Mouse (Mus musculus) lung, postnatal 4 days (tissue): ENCODE measurements around the gene Rab25.

Experiments used
- DNase-seq, 2 experiments: peaks; one replicate each; pipeline ENCODE4 v3.0.0; 2021

The Rab25 gene

DNA sequence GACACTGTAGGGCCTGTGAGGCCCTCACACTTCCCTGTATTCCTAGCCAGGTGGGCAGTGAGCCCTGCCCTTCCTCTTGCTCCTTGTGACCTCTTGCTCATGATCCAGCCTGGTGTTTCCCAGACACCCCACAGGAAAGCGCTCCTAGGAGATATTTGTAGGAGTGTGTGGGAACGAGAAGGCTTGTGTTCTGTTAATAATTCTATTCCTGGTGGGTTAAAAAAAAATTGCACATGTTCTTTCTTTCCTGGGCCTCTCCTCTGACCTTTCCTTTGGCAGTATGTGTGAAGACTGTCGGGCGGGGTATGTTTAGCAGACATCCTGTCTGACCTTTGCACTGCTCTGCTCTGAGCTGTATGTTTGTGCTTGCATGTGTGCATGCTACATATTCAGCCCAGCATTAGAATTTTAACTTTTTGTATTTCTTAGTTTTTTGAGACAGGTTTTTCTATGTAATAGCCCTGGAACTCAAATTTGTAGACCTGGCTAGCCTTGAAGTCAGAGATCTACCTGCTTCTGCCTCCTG lies 18.5 kb upstream of the Rab25 start:
- DNase-seq, result peak in 1 of 2 experiments; percentile 11

DNA sequence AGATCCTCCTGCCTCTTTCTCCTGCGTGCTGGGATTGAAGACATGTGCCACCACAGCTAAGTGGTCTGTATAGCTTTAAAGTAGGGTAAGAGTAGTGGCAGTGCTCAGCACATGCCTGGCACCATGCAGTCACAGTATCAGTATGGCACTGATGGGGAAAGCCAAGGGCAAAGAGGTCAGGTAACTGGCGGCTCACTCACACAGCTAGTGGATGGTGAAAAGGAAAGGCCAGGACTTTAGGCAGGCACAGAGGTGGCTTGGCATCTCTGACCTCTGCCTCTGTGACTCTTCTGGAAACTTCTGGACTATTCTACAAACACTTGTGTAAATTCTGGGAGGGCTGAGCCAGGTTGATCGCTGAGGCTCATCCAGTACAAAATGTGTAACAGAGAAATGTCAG lies 18.0 kb upstream of the Rab25 start:
- no peak for DNase-seq

DNA sequence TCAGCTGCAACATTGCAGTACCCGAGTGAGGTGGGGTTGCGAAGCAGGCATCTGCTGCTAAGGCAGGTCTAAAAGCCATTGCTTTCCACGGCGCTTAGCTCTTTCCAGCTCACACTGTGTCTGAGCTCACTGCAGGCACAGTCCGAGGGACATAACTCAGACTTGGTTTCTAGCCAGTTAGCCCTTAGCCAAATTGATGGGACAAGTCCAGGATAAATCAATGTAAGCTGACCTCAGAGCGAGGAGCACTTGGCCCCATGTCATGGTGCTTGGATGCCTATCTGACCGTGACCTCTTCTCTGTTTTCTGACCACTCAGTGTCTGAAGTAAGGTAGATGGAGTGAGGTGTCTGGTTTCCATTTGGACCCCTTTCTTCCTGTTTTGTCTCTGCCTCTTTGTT lies 15.9 kb upstream of the Rab25 start:
- DNase-seq, result no peak

DNA sequence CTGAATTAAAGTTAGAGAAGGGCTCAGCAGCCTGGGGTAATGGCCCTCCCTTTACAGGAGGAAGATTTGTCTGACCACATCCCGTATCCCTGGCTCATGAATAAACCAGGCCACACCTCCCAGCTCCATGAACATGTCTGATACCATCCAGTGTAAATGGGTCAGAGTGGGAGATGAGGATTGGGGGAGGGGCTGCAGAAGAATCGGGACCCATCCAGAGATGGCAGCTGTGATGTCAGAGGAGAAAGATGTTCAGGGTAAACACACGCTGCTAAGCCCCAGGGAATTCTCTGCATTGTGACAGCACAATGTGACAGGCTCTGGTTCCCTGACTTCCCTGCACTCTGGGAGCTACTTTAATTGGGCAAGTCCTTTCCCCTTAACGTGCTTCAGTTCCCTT lies 15.3 kb upstream of the Rab25 start:
- DNase-seq, result peak in 1 of 2 experiments; percentile 37

DNA sequence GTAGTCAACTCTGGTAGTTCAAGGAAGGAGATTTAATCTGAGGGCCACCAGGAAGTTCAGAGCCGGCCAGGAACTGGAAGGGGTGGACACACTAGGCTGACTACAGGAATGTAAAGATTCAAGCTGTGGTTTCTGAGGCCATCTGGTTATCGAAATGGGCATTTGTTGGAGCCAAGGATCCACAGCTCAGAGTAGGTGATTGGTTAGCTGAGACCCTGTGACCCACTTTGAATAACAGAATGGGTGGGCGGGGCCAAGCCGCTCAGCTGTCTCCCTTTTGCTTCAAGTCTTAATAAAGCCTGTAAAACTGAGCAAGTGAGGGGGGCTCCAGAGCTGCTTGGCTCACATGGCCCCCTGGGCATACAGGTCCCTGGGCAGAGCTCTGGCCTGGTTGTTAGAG lies 13.9 kb upstream of the Rab25 start:
- DNase-seq, result no peak

DNA sequence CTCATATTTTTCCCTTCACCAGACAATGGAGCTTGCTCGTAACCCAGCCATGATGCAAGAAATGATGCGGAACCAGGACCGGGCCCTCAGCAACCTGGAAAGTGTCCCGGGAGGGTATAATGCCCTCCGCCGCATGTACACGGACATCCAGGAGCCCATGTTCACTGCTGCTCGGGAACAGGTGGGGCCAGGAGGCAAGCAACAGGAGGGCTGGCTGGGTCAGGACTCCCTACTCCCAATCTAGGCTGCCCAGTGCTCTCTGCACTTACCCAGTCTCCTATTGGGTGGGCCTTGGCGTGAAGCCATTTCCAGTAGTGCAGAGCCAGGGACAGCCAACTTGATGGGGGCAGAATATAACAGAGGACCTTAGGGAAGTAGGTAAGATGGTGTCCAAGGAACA lies 11.5 kb upstream of the Rab25 start:
- DNase-seq, result peak in 1 of 2 experiments; percentile 19

DNA sequence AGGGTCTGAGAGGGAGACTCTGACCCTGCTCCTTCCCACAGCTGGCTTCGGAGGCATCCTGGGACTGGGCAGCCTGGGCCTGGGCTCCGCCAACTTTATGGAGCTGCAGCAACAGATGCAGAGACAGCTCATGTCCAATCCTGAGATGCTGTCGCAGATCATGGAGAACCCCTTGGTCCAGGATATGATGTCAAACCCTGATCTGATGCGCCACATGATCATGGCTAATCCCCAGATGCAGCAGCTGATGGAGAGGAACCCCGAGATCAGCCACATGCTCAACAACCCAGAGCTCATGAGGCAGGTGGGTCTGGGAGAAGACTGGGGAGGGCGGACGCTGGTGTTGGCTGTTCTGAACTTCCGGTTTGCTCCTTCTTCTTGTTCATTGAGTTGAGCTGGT lies 8.5 kb upstream of the Rab25 start:
- DNase-seq, result no peak

DNA sequence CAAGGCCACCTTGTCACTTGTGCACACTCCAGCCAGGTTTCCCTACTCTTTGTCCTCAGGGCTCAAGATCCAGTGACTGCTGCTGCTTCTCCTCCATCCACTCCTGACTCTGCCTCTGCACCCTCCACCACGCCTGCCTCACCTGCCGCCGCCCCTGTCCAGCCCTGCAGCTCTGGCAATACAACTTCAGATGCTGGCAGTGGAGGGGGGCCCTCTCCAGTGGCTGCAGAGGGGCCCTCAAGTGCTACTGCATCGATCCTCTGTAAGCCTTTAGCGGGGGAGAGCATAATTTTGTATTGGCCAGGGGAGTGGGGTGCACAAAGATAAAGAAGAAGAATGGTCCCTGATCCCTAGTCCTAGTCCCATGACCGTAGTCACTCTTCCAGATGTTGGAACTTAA lies 7.6 kb upstream of the Rab25 start:
- DNase-seq, result no peak

DNA sequence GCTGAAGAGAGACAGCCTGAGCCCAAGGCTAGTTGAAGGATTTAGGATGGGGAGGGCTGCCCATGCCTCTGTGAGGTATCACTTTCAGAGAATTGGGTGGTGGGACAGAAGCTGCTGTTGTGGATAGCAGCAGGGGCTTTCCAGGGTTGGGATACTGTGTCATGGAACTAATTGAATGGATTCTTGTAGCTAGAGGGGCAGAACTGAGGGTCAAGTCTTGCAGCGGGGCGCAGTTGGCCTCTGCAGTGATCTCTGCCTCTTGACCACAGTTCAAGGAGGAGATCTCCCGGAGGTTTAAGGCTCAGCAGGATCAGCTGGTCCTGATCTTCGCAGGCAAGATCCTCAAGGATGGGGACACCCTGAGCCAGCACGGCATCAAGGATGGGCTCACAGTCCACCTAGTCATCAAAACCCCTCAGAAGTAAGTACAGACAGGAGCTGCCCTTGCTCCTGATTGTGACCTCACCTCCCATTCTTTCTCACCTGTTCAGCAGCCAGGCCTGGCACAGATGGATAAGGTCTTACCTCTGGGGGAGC lies 7.0 kb upstream of the Rab25 start:
- no peak for DNase-seq

DNA sequence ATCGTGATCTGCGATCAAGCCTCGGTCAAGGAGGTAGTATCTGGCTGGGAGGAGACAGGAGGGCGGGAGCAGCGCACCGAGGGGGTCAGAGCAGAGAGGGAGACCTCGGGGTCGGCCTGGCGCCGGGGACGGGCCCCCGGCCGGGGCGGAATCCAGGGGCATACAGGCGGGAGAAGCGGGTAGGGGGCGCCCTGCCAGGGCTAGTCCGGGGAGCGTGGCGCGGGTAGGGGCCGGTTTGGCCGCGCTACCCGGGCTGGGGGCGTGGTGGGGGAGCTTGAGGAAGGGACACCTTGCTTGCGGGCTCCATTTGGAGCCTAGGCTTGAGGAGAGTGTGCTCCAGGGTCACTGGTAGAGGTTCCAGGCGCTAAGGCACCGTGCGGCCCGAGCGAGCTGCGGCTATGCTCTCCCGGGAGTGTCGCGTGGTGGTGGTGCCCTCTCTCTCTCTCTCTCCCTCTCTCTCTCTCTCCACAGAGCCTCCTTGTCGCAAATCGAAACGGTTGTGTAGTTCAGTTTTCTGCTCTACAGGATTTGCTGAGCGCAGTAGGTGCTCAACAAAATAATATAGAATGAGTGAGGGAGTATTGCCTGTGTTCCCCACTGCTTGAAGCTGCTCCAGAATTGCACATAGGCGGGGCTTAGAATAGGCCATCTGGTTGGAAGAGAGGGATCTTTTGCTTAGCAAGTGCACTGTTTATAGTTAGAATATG lies 5.9 kb upstream of the Rab25 start:
- no peak for DNase-seq

DNA sequence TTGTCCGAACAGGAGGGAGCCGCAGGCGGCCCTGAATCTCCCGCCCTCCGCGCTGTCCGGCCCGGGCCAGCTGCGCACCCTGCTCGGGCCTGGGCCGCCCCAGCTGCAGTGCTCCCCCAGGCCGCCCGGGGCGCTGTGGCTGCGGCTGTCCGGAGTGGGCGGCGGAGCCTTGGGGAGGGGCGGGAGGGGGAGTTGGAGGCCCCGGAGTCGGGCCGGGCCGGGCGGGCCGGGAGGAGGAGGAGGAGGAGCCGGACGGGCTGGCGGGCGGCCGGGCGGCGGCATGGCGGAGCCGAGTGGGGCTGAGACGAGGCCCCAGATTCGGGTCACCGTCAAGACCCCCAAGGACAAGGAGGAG lies 5.4 kb upstream of the Rab25 start, which contains the start of gene Ubqln4:
Gene Ubqln4 (plus strand): TSS at position 234 of the 355 bp plus-strand sequence.
- peak; percentile 95 to 96 for DNase-seq

DNA sequence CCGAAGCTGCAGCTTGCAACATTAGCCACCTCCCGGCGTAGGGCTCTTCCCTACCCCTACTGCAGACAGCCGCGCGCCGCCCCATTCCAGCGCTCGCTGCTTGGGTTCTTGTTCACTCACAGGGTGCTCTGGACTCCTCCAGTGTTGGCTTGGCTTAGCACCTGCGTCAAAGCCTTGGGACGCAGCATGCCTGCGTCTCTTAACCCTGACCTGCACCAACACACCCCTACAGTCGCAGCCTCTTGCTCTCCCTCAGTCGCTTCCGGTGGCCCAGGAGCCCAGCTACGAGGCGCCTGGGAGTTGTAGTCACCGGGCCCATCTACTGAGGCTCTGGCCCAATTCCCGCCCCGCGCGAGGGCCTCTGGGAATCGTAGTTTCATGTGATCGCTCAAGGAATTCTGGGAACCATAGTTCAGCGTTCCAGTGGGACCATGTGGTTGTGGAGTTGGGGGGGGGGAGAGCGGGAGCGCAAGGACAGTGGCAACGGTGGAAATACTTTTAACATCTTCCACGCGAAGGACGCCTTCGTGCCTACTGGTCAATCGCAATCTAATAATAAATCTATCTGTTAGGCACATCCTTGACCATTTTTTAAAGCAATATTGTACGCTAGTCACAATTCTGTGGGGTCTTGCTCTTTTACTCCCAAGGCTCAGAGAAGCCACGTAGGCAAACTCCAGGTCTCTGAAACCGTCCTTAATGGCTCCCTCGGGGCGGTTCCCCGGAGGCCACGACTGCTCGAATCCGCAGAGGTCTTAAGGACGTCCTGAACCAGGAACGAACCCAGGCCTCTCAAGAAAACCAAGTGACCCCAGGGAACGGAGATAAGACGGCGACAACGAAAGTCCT lies 4.8 kb upstream of the Rab25 start, which contains the start of gene Lamtor2:
Gene Lamtor2 (minus strand): TSS at position 399 of the 849 bp plus-strand sequence.
- peak; percentile 98 to 99 for DNase-seq

DNA sequence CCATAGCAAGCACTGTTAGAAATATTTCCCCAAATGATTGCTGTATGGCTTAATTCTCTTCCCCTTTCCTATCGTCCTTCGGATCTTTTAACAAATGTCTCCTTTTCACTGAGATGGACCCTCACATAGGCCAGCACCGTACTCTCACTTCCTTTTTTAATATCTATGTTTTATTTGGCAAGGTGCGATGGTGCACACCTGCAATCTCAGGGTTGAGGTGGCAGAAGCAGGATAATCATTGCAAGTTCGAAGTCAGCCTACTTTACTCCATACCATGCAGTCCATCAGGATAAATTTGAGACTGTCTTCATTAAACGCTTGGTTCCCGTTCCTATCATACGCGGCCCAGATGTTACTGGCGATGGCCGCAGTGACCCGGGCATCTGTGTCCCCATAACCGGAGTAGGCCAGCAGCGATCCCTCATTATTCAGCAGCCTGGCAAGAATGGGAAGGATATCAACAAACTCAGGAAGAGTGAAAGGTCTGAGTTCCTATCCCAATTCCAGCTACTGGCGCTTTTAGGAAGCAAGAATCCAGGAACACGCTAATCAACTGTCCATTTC lies 4.1 kb upstream of the Rab25 start:
- no peak for DNase-seq

DNA sequence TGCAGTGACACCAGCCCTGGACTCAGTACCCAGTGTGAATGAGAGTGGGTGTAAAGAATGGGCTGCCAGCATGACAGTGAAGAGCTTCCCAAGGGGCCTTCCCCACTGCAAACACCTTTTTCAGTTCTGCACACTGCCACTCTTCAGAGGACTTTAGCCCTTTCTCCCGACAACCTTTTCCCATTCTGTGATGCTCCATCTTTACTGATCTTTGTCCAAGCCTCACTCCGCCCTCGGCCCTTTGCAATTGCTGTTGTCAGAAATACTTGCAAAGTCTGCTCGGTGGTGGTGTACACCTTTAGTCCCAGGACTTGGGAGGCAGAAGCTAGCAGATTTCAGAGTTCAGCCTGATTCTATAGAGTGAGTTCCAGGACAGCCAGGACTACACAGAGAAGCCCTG lies 3.5 kb upstream of the Rab25 start:
- DNase-seq, result no peak

DNA sequence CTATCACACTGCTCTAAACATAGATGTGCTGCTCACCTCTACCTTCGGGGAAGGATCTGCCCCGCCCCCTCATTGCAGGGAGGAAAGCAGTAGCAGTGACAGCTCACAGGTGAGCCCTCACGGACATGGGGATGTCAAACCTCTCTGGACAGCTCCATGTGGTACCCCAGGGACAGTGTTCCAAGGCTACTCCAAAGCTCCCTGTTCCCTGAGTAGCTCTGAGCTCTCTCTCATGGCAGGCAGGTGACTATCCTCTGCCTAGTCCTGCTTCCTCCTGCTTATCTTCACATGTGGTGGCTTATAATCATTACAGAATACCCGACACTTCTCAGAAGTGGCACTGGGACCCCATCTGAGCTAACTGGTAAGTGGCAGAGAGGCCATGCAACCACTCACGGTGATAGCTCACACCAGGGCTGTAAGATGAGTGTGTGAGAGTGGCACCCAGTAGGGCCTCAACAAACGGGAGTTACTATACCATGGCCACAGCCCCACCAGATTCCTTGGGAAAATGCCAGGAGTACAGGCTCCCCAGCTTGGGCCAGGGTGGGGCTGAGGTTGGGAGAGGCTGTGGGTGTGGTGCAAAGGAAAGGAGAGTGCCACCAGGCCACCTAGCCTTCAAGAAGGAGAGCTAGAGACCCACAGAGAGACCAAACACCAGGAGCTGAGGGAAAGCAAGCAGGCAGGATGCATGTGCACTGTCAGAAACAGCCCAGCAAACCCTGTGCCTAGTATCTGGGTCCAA lies 1.3 kb downstream of the Rab25 start:
- peak in 1 of 2 experiments; percentile 31 for DNase-seq

DNA sequence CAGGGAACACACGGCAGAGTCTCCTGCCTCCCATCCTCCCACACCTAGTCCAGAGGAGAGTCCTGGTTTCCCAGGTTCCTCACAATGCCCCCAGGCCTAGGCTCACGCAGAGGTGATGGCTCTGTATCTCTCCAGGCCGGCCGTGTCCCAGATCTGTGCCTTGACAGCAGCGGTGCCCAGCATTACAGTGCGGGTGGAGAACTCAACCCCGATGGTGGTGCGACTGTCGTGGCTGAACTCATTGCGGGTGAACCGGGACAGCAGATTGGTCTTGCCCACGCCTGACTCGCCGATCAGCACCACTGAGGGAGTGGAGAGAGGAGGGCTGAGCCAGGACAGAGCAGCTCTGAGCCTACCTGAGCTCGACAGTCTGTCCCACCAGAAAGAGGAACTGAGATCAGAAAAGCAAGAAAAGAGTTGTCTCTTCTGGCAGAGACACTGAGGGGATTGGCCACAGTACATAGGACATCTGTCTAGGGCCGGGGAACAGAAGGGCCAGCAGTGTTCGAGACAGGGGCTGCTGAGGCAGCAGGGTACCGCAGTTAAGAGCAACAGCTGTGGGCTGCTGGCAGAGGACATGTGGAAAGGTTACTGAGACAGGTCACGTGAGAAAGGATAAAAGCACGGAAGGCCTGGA lies 3.0 kb downstream of the Rab25 start:
- peak in 1 of 2 experiments; percentile 20 for DNase-seq

DNA sequence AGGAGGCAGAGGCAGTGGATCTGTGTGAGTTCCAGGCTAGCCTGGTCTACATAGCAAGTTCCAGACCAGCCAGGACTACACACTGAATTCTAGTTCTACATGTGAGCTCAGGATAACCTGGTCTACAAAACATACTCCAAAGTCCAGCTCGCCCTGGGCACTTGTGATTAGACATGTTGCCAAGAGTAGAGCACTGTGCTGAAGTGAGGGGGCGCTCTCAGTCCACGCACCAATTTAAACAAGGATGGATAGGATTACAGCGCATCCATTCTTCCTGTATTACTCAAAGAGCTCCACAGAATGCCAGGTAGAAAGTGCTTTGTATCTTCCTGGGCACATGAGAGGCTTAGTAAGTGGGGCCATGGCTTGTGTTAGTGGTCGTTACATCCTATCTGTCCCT lies 3.6 kb downstream of the Rab25 start:
- peak in 1 of 2 experiments; percentile 60 for DNase-seq

DNA sequence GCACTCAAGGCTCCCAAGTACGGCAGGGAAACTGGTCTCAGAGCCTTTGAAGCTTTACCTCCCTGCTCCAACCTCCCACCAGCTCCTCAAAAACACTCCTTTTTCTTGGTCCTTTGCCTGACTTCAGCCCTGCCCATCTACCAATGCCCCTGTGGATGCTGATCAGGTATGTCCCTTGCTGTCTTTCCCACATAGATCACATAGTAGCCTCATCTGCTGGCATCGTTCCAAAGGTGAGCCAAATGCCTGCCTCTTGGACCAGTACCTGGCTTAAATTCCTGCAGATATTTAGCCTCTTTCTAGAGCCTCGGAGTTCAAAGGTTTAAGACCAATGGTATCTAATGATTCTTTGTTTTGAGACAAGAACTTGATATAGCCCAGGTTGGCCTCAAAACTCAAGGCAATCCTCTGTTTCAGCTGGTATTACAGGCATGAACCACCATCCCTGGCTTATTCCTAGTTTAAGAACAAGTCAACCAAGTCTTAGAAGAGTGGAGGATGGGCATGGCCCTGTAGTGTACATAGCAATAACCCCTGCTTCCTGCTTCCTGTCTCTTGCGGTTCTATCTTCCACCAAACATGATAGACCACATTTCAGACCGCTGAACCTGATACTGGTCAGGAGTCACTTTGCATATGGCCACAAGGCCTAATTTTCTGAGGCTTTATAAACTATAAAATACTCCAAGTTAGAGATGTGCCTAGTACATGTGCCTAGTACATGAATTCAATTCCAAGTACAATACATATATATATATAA lies 4.3 kb downstream of the Rab25 start:
- DNase-seq, result peak in 1 of 2 experiments; percentile 15

DNA sequence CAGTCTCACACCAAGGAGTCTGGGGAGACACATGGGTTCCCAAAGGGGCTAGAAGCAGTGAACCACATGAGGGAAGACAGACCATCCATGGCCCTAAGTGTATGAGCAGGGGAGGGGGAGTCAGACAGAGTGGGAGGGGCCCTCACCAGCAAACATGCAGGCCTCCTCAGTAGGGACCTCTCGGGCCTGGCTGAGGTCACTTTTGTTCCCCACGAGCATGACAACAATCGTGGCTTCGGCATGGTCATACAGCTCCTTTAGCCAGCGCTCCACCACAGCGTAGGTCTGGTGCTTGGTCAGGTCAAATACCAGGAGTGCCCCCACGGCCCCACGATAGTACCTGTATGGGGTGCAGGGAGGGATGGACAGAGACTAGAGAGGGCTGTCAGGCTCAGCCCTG lies 4.9 kb downstream of the Rab25 start:
- peak in 1 of 2 experiments; percentile 20 for DNase-seq

DNA sequence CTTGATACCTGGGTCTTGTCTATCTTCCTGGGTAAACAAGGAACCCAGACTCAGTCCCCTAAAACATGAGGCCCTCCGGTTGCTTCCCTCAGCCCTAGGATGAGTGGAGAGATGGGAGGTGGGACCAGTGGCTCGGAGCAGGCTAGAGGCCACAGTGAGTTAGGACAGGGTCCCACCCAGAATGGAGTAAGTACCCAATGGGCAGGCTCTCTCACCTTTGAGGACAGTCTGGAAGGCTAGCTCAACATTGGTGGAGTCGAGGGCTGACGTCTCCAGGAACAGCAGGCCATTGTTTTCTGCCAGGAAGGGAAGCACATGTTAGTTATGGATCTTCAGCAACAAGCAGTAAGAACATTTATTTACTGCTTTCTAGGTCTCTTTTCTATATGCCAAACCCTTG lies 5.6 kb downstream of the Rab25 start:
- DNase-seq, result no peak
